Mouse (Mus musculus) midbrain, postnatal 0 days (tissue): ENCODE measurements around the gene Ube2d2b. TPM values are rescaled to one million over a fixed set of nuclear protein-coding genes. Genes with fewer than 3 reads are reported as not detected.

ENCODE experiments used
- ATAC-seq: fragments of 200-750 bp; cut with Nextera tagmentation; 2 replicates; pipeline ENCODE4 v1.8.0; 2017; ENCODE audit warnings: moderate number of reproducible peaks, mild to moderate bottlenecking, moderate TSS enrichment, moderate library complexity; ENCODE audit not compliant: low FRiP score
- DNase-seq: peaks from one replicate; pipeline ENCODE4 v3.0.0-alpha.2; 2015; ENCODE audit warnings: low spot score
- H3K27ac ChIP-seq: fragments of 300-500 bp; sonication (generic); 2 replicates; pipeline ENCODE4 v1.5.1; 2014; ENCODE audit warnings: low read depth, mild to moderate bottlenecking, low read length, mixed read lengths
- H3K27me3 ChIP-seq: fragments of 300-500 bp; sonication (generic); 2 replicates; pipeline ENCODE4 v1.6.1; 2014; ENCODE audit warnings: low read length, control low read depth, mixed read lengths; ENCODE audit not compliant: insufficient read depth
- H3K36me3 ChIP-seq: fragments of 300-500 bp; sonication (generic); 2 replicates; pipeline ENCODE4 v1.6.1; 2014; ENCODE audit warnings: low read length, control low read depth, mixed read lengths; ENCODE audit not compliant: insufficient read depth
- H3K4me1 ChIP-seq: fragments of 300-500 bp; sonication (generic); 2 replicates; pipeline ENCODE4 v1.6.1; 2014; ENCODE audit warnings: mild to moderate bottlenecking, control low read depth, antibody characterized with exemption, low read length, mixed read lengths; ENCODE audit not compliant: insufficient read depth
- H3K4me2 ChIP-seq: fragments of 300-500 bp; sonication (generic); 2 replicates; pipeline ENCODE4 v1.6.1; 2014; ENCODE audit warnings: low read depth, mild to moderate bottlenecking, low read length, mixed read lengths; ENCODE audit not compliant: poor library complexity, severe bottlenecking
- H3K4me3 ChIP-seq: fragments of 300-500 bp; sonication (generic); 2 replicates; pipeline ENCODE4 v1.5.1; 2014; ENCODE audit warnings: low read depth, mild to moderate bottlenecking, low read length, moderate library complexity
- H3K9ac ChIP-seq: fragments of 300-500 bp; sonication (generic); replicated peaks from 2 replicates; pipeline ENCODE4 v1.6.1; 2014; ENCODE audit warnings: mild to moderate bottlenecking, low read length, moderate library complexity, mixed read lengths; ENCODE audit not compliant: poor library complexity, severe bottlenecking
- H3K9me3 ChIP-seq: fragments of 300-500 bp; sonication (generic); 2 replicates; pipeline ENCODE4 v1.6.1; 2016; ENCODE audit warnings: low read length, control low read depth
- CTCF ChIP-seq: IDR thresholded peaks from 2 replicates; pipeline ENCODE4 v1.5.1; 2016; ENCODE audit warnings: antibody characterized with exemption, mild to moderate bottlenecking
- WGBS: fragments of 180-500 bp; shearing (Covaris S2); extraction: QIAGEN DNeasy Blood & Tissue Kit; methylation state at CpG from one replicate; pipeline ENCODE4 v1.1.7; 2014; 5-methylcytosine and 5-hydroxymethylcytosine counted together
- polyA plus RNA-seq: library from polyadenylated mRNA; unstranded; fragments of >200 nt; fragmentation: Nextera tagmentation; extraction: Ambion mirVana; gene quantifications from 2 replicates; pipeline ENCODE4 v1.2.1, GENCODE M21; 2015
- total RNA-seq: library from RNA; depleted of rRNA; stranded (reverse); fragments of >200 nt; gene quantifications from 2 replicates; pipeline ENCODE4 v1.2.3, GENCODE M21; 2014

Ube2d2b gene
- total and polyA plus RNA-seq, 2 experiments from 2014 or later, result 0.09 TPM; not detected in 1

- no peak overlapping the region for H3K4me2 ChIP-seq
- 66% methylated on average over 5 of the region's 5 CpGs for WGBS
- no peaks in the 10 kb centered on the region for H3K4me1 ChIP-seq
- H3K9ac ChIP-seq, result no peak overlapping the region
- no peaks in the 10 kb centered on the region for H3K27me3 ChIP-seq
- ATAC-seq (no peak), DNase-seq (peak; percentile 75)
- H3K36me3 ChIP-seq, result no peaks in the 10 kb centered on the region
- no peak overlapping the region for H3K4me3 ChIP-seq
- no peak for TF ChIP-seq CTCF
- no peak overlapping the region for H3K27ac ChIP-seq
- no peaks in the 10 kb centered on the region for H3K9me3 ChIP-seq
Observed at GRCm38 (mm10) chr5:107847349-107847748, 17.4 kb downstream of the Ube2d2b start.

- Histone ChIP-seq H3K27me3 (no peaks in the 10 kb centered on the region), H3K36me3 (no peaks in the 10 kb centered on the region), H3K27ac (no peak overlapping the region), H3K9ac (no peak overlapping the region), H3K4me3 (no peak overlapping the region), H3K4me1 (no peaks in the 10 kb centered on the region), H3K9me3 (no peaks in the 10 kb centered on the region), H3K4me2 (no peak overlapping the region)
- ATAC-seq (no peak), DNase-seq (no peak)
- WGBS, result 69% methylated on average over 2 of the region's 2 CpGs
- TF ChIP-seq CTCF, result no peak
Observed at GRCm38 (mm10) chr5:107847817-107848216, 17.9 kb downstream of the Ube2d2b start.

- ATAC-seq (no peak), DNase-seq (no peak)
- WGBS, result 90% methylated on average over 4 of the region's 4 CpGs
- H3K4me3 ChIP-seq, result no peak overlapping the region
- no peak for TF ChIP-seq CTCF
- H3K9me3 ChIP-seq, result no peaks in the 10 kb centered on the region
- H3K27ac ChIP-seq, result no peak overlapping the region
- no peak overlapping the region for H3K4me2 ChIP-seq
- no peaks in the 10 kb centered on the region for H3K36me3 ChIP-seq
- no peaks in the 10 kb centered on the region for H3K4me1 ChIP-seq
- H3K27me3 ChIP-seq, result no peaks in the 10 kb centered on the region
- H3K9ac ChIP-seq, result no peak overlapping the region
Observed at GRCm38 (mm10) chr5:107848964-107849363, 19.1 kb downstream of the Ube2d2b start.

DNA sequence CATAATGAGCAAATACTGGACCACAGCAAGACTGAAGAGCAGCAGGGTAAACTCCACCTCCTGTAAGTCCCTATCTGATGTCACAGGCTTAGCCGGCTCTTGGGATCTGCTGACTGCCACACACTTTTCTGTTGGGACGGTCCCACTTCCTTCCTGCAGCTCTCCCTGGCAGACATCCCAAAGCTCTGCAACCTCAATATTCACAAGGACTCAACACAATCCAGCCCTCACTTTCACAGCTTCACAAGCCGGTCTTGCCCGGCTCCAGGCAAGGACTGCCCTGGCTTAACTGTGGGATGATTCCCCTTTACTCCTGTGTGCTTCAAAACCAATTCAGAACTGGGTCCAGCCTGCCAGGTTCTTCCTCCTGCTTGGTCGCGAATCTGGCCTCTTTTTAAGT lies 23.9 kb downstream of the Ube2d2b start:
- peak; percentile 38; the same call in 1 of the 2 replicates for ATAC-seq
- no peak for TF ChIP-seq CTCF
- Histone ChIP-seq H3K4me2 (no peak overlapping the region), H3K9ac (no peak overlapping the region), H3K36me3 (no peaks in the 10 kb centered on the region), H3K4me3 (no peak overlapping the region), H3K27ac (0 out of 2 replicates have a peak overlapping the region, but pooled peaks have one; percentile 9), H3K4me1 (no peaks in the 10 kb centered on the region), H3K27me3 (no peaks in the 10 kb centered on the region), H3K9me3 (no peaks in the 10 kb centered on the region)
- WGBS, result 12% methylated on average over 6 of the region's 6 CpGs
- DNase-seq, result peak; percentile 28

- Histone ChIP-seq H3K36me3 (no peaks in the 10 kb centered on the region), H3K4me1 (no peaks in the 10 kb centered on the region), H3K9me3 (no peaks in the 10 kb centered on the region), H3K27me3 (no peaks in the 10 kb centered on the region), H3K4me3 (no peak overlapping the region), H3K9ac (no peak overlapping the region), H3K4me2 (no peak overlapping the region), H3K27ac (no peak overlapping the region)
- ATAC-seq (no peak), DNase-seq (no peak)
- no peak for TF ChIP-seq CTCF
- WGBS, result 74% methylated on average over 3 of the region's 3 CpGs
Observed at GRCm38 (mm10) chr5:107854556-107854955, 24.7 kb downstream of the Ube2d2b start.

DNA sequence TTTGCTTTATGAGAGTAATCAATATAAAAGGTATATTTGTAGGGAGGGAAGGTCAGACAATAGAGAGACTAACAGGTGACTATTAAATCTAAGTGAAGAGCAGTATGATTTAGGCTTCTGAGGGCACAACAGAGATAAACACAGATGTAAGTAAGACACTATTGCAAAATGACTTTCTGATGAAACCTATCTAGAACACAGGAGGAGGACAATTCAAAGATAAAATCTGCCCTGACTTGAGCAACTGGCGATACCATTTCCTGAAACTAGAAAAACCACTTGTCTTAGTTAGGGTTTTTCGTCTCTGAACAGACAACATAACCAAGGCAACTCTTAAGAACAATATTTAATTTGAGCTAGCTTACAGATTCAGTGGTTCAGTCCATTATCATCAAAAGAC lies 25.6 kb downstream of the Ube2d2b start:
- no peak for ATAC-seq
- 92% methylated on average over 2 of the region's 2 CpGs for WGBS

More for the DNA sequence above, 25.6 kb downstream of the Ube2d2b start:
- no peak overlapping the region for H3K4me3 ChIP-seq
- no peak overlapping the region for H3K4me2 ChIP-seq
- H3K27me3 ChIP-seq, result no peaks in the 10 kb centered on the region
- no peaks in the 10 kb centered on the region for H3K4me1 ChIP-seq
- H3K9ac ChIP-seq, result no peak overlapping the region
- no peak overlapping the region for H3K27ac ChIP-seq
- H3K36me3 ChIP-seq, result no peaks in the 10 kb centered on the region
- DNase-seq, result no peak
- no peaks in the 10 kb centered on the region for H3K9me3 ChIP-seq
- TF ChIP-seq CTCF, result no peak
